Mouse (Mus musculus) small intestine, adult 2 months (tissue): ENCODE results near the gene Gm21992. TPM values are rescaled to one million over a fixed set of nuclear protein-coding genes. Genes with fewer than 3 reads are reported as not detected.
"Not testable (repeated sequence)": the region's sequence is repeated elsewhere in the genome, so short reads cannot be mapped to it uniquely, and the experiment has no call there.

Experiments used
- H3K27ac ChIP-seq: fragments of 200-500 bp; 2 replicates; pipeline ENCODE4 v1.5.1; 2012; ENCODE audit warnings: low read depth, low read length, control low read depth, inconsistent platforms; ENCODE audit not compliant: insufficient read depth
- H3K27me3 ChIP-seq: fragments of 200-500 bp; 2 replicates; pipeline ENCODE4 v1.6.1; 2012; ENCODE audit warnings: mild to moderate bottlenecking, moderate library complexity, low read length, inconsistent platforms; ENCODE audit not compliant: control insufficient read depth, insufficient read depth
- H3K36me3 ChIP-seq: fragments of 200-500 bp; 2 replicates; pipeline ENCODE4 v1.6.1; 2012; ENCODE audit warnings: mild to moderate bottlenecking, low read length, control low read depth, inconsistent platforms; ENCODE audit not compliant: control insufficient read depth, insufficient read depth
- H3K4me1 ChIP-seq: fragments of 200-500 bp; 2 replicates; pipeline ENCODE4 v1.6.1; 2012; ENCODE audit warnings: low read length, inconsistent platforms, mixed read lengths; ENCODE audit not compliant: control insufficient read depth, insufficient read depth, insufficient read length
- H3K4me3 ChIP-seq: fragments of 200-500 bp; 2 replicates; pipeline ENCODE4 v1.5.1; 2012; ENCODE audit warnings: low read depth, mild to moderate bottlenecking, control low read depth, inconsistent platforms, low read length, moderate library complexity
- CTCF ChIP-seq: fragments of 200-500 bp; IDR thresholded peaks from 2 replicates; pipeline ENCODE4 v1.5.1; 2012; ENCODE audit warnings: low read depth, mild to moderate bottlenecking, control low read depth, inconsistent platforms, low read length, moderate library complexity, mixed read lengths; ENCODE audit not compliant: insufficient replicate concordance, insufficient read length; ENCODE audit errors: extremely low read depth
- POLR2A ChIP-seq: fragments of 200-500 bp; IDR thresholded peaks from 2 replicates; pipeline ENCODE4 v1.6.1; 2012; ENCODE audit warnings: low read depth, mild to moderate bottlenecking, control low read depth, inconsistent platforms, low read length, moderate library complexity
- WGBS: fragments of 180-500 bp; shearing (Covaris S2); methylation state at CpG from one replicate; pipeline ENCODE4 v1.1.7; 2018; 5-methylcytosine and 5-hydroxymethylcytosine counted together
- polyA plus RNA-seq: library from polyadenylated mRNA; depleted of rRNA; stranded (reverse); fragments of >200 nt; gene quantifications from 2 replicates; pipeline ENCODE4 v1.2.3, GENCODE M21; 2012

Gene Gm21992
- polyA plus RNA-seq, 1 experiment: 19.1 TPM

DNA sequence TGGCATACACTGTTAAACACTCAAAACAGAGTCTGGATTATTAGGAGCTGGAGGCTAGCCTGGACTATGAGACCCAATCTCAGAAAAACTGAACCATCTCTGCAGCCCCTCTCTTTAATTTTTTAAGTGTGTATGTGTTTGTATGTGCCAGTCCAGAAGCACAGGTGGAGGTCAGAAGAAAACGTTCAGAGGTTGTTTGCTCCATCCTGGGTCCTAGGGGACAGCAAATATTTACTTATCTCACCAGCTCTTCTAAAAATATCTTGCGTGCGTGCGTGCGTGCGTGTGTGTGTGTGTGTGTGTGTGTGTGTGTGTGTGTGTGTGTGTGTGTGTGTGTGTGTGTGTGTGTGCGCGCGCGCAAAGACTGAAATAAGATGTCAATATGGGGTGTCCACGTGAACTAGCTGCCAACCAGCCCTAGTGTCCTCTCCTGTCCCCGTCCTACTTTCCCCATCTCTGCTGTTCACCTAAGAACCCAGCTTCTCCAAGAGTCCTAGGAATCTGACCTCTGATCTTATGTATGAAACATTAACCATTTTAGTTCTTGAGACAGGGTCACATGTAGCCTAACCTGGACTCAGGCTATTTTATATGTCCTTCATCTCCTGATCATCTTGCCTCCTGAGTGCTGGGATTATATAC lies 43.8 kb downstream of the Gm21992 start:
- Histone ChIP-seq H3K27ac (no peak overlapping the region), H3K27me3 (no peaks in the 10 kb centered on the region), H3K4me1 (no peaks in the 10 kb centered on the region), H3K4me3 (no peak overlapping the region), H3K36me3 (peaks cover 44% of the 10 kb centered on the region)
- no peak for TF ChIP-seq CTCF
- no peak for TF ChIP-seq POLR2A
- 82% methylated on average over 12 of the region's 12 CpGs for WGBS

DNA sequence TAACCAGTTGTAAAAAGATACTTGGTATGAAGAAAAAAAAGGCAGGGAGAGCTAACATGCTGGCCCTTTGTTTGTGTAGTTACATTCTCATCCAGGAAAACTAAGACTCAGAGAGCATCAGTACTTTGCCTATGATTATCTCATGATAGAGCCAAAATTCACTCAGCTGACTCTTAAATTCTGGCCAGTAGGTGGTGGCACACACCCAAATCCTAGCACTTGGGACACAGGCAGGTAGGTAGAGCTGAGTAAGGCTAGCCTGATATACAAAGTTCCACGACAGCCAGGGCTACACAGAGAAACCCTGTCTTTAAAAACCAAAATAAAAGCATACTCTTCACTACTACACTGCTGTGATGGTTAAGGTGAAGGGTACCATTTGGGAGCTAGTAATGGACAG lies 48.5 kb downstream of the Gm21992 start:
- Histone ChIP-seq H3K27me3 (no peaks in the 10 kb centered on the region), H3K4me1 (no peaks in the 10 kb centered on the region; the same call in 1 of the 2 replicates), H3K27ac (no peak overlapping the region), H3K36me3 (peaks cover 34% of the 10 kb centered on the region), H3K4me3 (no peak overlapping the region)
- WGBS: 44% methylated on average over 1 of the region's 1 CpGs
- no peak for TF ChIP-seq CTCF
- no peak for TF ChIP-seq POLR2A

DNA sequence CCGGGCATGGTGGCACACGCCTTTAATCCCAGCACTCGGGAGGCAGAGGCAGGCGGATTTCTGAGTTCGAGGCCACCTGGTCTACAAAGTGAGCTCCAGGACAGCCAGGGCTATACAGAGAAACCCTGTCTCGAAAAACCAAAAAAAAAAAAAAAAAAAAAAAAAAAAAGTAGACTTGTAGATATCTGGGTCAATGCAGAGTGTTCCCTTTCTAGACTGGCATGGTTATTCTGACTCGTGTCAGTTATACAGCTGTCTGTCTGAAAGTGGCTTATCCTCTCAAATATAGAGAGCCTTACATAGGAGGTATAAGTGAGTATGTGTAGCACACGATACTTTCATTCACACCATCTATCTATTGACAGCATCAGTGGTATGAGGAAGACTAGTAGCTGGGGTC lies 50.9 kb downstream of the Gm21992 start:
- not testable (repeated sequence) for H3K4me1 ChIP-seq
- WGBS: 78% methylated on average over 8 of the region's 8 CpGs

DNA sequence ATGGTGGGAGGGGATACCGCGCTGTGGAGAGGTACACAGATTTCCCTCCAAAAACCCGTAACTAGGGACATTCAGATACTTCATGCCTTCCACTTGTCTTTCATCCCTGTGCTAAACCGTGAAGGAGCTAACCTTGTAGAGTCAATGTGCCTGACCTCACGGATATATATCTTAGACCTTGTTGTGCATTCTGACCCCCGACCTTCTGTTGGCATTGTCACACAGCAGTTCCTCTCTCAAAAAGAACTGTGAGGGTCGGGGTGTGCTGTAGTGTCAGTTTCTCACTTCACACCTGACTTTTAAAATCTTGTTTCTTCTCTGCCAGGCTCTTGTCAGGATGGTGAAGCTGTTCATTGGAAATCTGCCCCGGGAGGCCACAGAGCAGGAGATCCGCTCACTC lies 54.5 kb downstream of the Gm21992 start:
- H3K4me1 ChIP-seq: no peaks in the 10 kb centered on the region; the same call in 1 of the 2 replicates
- peak overlapping the region; percentile 82 for H3K4me3 ChIP-seq
- no peak for TF ChIP-seq CTCF
- TF ChIP-seq POLR2A: no peak
- 3% methylated on average over 9 of the region's 9 CpGs for WGBS
- H3K36me3 ChIP-seq: peaks cover 9% of the 10 kb centered on the region; the same call in 1 of the 2 replicates
- no peak overlapping the region for H3K27ac ChIP-seq
- no peaks in the 10 kb centered on the region for H3K27me3 ChIP-seq

More for the DNA sequence above, 50.9 kb downstream of the Gm21992 start:
- not testable (repeated sequence) for H3K27me3 ChIP-seq, H3K27ac ChIP-seq, H3K4me3 ChIP-seq
- peaks cover 25% of the 10 kb centered on the region for H3K36me3 ChIP-seq

DNA sequence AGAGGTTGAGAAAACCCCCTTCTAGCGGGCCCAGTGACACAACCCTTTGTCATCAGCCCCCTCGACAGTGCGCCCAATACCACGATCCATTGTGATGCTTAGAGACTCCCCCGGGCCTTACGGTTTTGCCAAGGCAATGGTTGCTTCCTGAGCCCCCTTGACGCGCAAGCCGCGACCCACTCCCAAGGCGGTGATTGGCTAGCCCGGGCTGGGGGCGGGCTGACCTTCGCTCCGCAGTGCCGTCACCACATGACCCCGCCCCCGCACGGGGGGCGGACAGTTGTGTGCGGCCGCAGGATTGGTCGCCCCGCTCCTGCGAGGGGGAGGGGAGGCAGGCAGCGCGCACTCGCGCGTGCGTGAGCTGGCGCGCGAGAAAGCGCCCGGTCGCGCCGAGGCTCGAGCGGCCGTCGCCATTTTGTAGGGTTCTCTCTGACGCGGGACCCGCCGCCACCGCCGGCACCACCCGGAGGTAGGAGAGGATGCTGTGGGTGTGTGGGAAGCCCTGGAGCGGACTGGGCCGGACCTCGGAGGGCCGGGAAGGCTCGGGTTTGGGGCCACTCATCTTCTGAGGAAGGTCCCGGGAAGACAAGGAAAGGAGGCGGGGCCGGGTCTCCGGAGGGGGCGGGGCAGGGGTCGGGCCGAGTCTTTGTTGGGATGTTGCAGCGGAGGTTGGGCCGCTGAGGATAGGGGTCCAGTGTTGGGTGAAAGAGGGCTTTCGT lies 55.1 kb downstream of the Gm21992 start, which contains the start of gene Rbm4b:
TSS of gene Rbm4b (plus strand) at position 305 of the 719 bp plus-strand sequence.
- Histone ChIP-seq H3K4me1 (no peaks in the 10 kb centered on the region; the same call in 1 of the 2 replicates), H3K27me3 (no peaks in the 10 kb centered on the region), H3K27ac (peak within 1 kb of the TSS; percentile 77), H3K36me3 (peaks cover 8% of the 10 kb centered on the region; the same call in 1 of the 2 replicates), H3K4me3 (peak within 1 kb of the TSS; percentile 82)
- TF ChIP-seq CTCF (no peak), POLR2A (peak; percentile 59)
- under 1% methylated on average over 65 of the region's 65 CpGs for WGBS

DNA sequence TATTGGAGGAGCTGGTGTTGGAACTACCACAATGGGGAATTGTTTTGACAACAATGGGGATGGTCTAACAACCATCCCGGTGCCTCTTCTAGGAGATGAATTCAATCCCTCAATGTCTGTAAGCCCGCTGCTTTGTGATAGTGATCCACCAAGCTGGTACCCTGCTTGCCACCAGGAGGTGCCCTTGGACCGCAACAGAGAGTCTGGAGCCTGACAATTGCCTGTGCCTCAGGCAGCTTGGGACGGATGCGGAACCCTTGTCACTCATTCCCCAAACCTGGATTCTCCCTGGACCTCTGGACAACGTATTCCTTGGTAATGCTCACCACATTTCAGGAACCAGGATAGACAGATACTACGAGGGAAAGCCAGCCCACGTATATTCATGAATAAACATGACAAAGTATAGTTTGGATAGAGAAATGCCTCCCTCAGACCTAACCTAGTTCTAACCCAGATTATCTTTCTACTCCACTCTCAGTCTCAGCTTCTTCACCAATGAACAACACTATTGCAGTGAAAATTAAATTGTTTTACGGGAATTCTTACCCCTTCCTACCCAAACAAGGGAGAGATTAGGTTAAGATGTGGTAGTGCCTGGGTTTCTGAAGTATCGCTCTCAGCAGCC lies 55.7 kb downstream of the Gm21992 start:
- H3K27me3 ChIP-seq: no peaks in the 10 kb centered on the region
- H3K27ac ChIP-seq: peak overlapping the region; percentile 68
- peaks cover 5% of the 10 kb centered on the region; the same call in 1 of the 2 replicates for H3K36me3 ChIP-seq
- TF ChIP-seq CTCF (peak; percentile 92), POLR2A (no peak)
- no peaks in the 10 kb centered on the region; the same call in 1 of the 2 replicates for H3K4me1 ChIP-seq
- 1% methylated on average over 10 of the region's 10 CpGs for WGBS
- H3K4me3 ChIP-seq: peak overlapping the region; percentile 82

DNA sequence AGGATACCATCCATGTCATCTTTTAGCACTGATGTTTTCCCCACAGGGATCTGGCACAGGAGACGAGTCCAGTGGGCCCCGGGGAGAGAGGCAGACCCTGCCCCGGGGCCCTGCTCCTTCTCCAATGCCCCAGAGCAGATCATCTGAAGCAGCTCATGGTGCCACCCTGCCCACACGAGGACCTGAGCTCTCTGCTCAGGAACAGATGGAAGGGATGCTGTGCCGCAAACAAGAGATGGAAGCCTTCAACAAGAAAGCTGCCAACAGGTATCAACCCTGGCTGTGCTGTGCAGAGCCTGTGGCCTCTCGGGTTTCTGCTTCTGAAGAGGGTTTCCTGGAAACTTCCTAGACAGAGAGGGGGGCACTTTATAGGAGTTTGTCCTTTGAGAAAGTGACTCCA lies 61.4 kb downstream of the Gm21992 start:
- H3K4me1 ChIP-seq: no peaks in the 10 kb centered on the region
- no peaks in the 10 kb centered on the region for H3K27me3 ChIP-seq
- no peak overlapping the region for H3K4me3 ChIP-seq
- no peak for TF ChIP-seq CTCF
- TF ChIP-seq POLR2A: no peak
- no peak overlapping the region for H3K27ac ChIP-seq
- no peaks in the 10 kb centered on the region for H3K36me3 ChIP-seq
- WGBS: 84% methylated on average over 6 of the region's 6 CpGs
